In the genomic region with DNA sequence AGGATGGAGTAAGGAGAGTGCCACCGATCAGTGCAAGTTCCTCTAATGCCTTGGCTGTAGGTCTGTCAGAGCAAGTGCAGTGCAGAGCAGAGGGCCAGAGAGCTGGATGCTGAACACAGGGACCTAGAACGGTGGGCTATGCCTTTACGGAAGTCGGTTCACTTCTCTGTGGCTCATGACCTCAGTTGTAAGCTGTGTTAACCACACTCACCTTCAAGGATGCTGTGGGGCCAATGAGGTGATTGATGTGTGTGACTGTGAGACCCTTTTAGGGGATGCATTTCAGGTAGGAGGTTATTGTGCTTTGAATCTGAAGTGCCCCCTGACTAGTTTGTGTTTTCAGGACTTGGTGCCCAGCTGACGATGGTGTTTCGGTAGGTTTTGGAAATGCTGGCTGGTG, we compare ENCODE assay signal across 14 mouse cellular contexts.
"Had no signal": no experiment of that assay in that cellular context is flagged by ENCODE, and none has a peak within 500 bp of the region (broad histone marks: within the 10 kb centered on the region; RNA-seq: fewer than 3 reads in every experiment).

No protein-coding gene starts in this region.

- H3K9ac ChIP-seq: limb, embryonic 12.5 days; liver, embryonic 14.5 days had no signal

- H3K9me3 ChIP-seq: limb, embryonic 12.5 days; midbrain, embryonic 10.5 days had no signal

- H3K4me3 ChIP-seq: layer of hippocampus, adult 2 months; limb, embryonic 12.5 days; midbrain, embryonic 10.5 days had no signal

- H3K27me3 ChIP-seq: limb, embryonic 12.5 days had no signal

- H3K4me1 ChIP-seq: limb, embryonic 12.5 days; midbrain, embryonic 10.5 days had no signal

- H3K27ac ChIP-seq: layer of hippocampus, adult 2 months; limb, embryonic 12.5 days; liver, embryonic 14.5 days; midbrain, embryonic 10.5 days had no signal

- H3K4me2 ChIP-seq: limb, embryonic 12.5 days had no signal

- DNase-seq: kidney, adult 18-20 months; kidney, postnatal 10 days; kidney, postnatal 4 days; liver; lung, adult 18-20 months; lung, postnatal 36 days; midbrain, embryonic 14.5 days; right cerebral cortex, postnatal 14 days; thymus, adult 18-20 months; thymus, postnatal 25 days had no signal

- H3K36me3 ChIP-seq: limb, embryonic 12.5 days; midbrain, embryonic 10.5 days had no signal
